Mouse (Mus musculus): ENCODE results near the gene Tie1. TPM values are rescaled to one million over a fixed set of nuclear protein-coding genes. Genes with fewer than 3 reads are reported as not detected.
A peak's percentile ranks its signal among the peaks of the same experiment; 100 is the strongest.

Gene Tie1
- polyA plus RNA-seq, 1 experiment from 2014 or later = 25.6 TPM

DNA sequence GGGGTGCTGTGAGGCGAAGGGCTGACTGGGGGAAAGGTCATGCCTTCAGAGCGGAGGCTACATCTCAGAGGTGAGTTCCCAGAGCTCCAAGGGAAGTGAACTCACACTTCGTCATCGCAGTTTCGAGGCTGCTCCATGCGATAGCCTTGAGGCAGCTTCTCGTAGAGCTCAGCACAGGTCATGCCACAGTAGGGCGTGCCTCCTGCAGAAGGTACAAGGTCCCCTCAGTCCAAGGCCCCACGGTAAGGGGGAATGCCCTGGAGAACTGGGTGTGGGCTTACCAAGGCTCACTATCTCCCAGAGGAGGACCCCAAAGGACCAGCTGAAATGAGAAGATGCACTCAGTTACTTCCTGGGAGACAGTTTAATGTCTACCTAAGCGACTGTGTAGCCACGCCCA is 17.2 kb downstream of the Tie1 start:
- Histone ChIP-seq H3K4me1 (no peaks in the 10 kb centered on the region), H3K9ac (no peak overlapping the region), H3K36me3 (no peaks in the 10 kb centered on the region), H3K27ac (replicated peaks) (no peak overlapping the region), H3K9me3 (replicated peaks) (no peaks in the 10 kb centered on the region), H3K4me2 (replicated peaks) (no peak overlapping the region), H3K27me3 (no peaks in the 10 kb centered on the region), H3K4me3 (replicated peaks) (no peak overlapping the region)
- 79% methylated on average over 11 of the region's 11 CpGs for WGBS
- ATAC-seq (ENCODE audit: insufficient number of reproducible peaks, low FRiP score, low TSS enrichment, low read depth) = no peak

DNA sequence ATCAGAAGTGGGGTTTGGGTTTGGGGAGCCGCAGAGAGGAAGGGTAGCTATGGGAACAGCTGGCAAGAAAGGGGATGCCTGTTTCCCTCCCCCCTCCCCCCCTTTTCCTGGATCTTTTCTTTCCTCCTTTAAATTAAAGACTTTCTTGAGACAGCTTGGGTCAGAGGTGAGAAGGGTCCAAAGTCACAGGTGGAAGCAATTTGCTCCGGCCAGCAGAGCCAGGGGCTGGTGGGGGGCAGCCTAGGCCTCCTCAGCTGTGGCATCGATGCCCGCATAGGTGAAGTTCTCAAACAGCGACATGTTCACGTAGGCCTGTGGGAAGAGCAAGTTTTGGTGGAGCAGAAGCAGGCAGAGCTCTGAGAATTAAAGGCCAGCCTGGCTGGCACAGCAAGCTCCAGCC is 18.6 kb downstream of the Tie1 start:
- H3K27ac ChIP-seq (replicated peaks) = no peak overlapping the region
- H3K4me3 ChIP-seq (replicated peaks) = no peak overlapping the region
- H3K9me3 ChIP-seq (replicated peaks) = no peaks in the 10 kb centered on the region
- H3K4me1 ChIP-seq = no peaks in the 10 kb centered on the region
- whole genome bisulfite sequencing = 39% methylated on average over 6 of the region's 6 CpGs
- no peaks in the 10 kb centered on the region for H3K27me3 ChIP-seq
- H3K36me3 ChIP-seq = no peaks in the 10 kb centered on the region
- H3K4me2 ChIP-seq (replicated peaks) = no peak overlapping the region
- H3K9ac ChIP-seq = no peak overlapping the region
- ATAC-seq (ENCODE audit: insufficient number of reproducible peaks, low FRiP score, low TSS enrichment, low read depth) = no peak

DNA sequence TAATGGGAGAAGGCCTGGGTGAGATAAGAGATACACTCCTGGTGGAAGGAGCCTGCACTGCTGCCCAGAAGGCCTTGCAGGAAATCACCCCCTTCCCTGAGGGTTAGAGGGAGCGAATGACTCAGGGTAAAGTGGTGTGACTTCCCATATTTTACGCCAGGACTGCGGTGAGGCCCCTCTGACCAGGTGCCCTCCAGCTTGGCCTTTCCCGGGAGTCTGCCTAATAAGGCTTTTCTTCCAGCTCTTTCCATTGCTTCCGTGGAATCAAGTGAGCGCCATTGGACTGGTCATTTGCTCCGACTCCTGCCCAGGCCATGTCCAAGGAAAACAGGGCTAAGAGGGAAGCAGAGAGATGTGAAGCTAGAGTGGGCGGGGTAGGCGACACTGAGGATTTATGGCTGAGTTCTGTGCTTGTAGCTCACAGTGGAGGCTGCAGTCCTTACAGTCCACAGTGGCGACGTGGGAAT is 24.1 kb downstream of the Tie1 start:
- Histone ChIP-seq H3K4me1 (no peaks in the 10 kb centered on the region), H3K36me3 (no peaks in the 10 kb centered on the region), H3K4me2 (replicated peaks) (no peak overlapping the region), H3K9me3 (replicated peaks) (no peaks in the 10 kb centered on the region), H3K27ac (replicated peaks) (no peak overlapping the region), H3K4me3 (replicated peaks) (no peak overlapping the region), H3K9ac (no peak overlapping the region), H3K27me3 (no peaks in the 10 kb centered on the region)
- no peak for ATAC-seq (ENCODE audit: insufficient number of reproducible peaks, low FRiP score, low TSS enrichment, low read depth)
- 46% methylated on average over 11 of the region's 11 CpGs for WGBS

DNA sequence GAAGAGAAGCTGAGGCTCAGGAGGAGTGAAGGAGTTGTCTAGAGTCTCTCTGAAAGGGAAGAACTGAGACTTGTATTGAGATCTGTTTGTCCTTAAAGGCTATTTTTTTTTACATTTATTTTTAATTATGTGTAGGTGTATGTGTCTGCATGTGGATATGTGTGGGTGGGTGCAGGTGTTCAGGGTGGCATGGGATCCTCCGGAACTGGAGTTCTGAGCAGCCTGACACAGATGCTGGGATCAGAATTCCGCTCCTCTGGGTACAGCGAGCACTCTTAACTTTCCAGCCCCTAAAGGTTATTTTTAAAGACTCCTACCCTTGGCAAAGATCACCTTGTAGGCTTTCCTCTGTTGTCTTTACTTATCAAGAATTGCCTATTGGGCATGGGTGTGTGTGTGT is 24.9 kb downstream of the Tie1 start:
- no peaks in the 10 kb centered on the region for H3K4me1 ChIP-seq
- H3K27ac ChIP-seq (replicated peaks) = no peak overlapping the region
- H3K4me2 ChIP-seq (replicated peaks) = no peak overlapping the region
- H3K9ac ChIP-seq = no peak overlapping the region
- ATAC-seq (ENCODE audit: insufficient number of reproducible peaks, low FRiP score, low TSS enrichment, low read depth) = no peak
- H3K4me3 ChIP-seq (replicated peaks) = no peak overlapping the region
- no peaks in the 10 kb centered on the region for H3K36me3 ChIP-seq
- no peaks in the 10 kb centered on the region for H3K27me3 ChIP-seq
- no peaks in the 10 kb centered on the region for H3K9me3 ChIP-seq (replicated peaks)
- WGBS = 82% methylated on average over 3 of the region's 3 CpGs

DNA sequence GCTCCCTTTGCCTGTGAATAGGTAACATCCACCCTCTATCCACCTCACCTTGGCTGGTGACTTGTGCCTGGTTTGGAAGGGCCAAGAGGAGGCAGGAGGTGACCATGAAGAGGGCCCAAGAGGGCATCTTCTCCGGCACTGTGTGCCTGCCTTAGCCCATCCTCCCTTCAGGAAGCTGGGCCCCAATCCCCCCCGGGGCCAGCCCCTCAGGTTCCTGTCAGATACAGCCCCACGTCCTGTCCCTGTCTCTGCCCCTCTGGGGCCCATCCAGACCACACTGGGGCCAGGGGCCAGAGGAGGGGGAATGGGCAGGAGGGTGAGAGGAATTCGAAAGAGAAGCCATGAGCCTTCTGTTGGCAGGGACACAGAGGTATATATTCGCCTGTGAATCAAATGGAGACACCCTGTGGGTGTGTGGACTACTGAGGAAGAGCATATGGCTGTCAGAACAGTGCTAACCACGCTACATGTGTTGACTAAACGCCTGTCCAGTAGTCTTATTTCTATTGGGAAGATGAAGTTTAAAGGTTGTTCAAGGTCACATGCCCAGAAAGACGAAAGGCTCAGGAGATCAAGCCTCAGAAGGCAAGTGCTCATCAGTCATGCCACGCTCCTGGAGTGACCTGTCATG is 32.4 kb downstream of the Tie1 start, which contains the start of gene Mpl:
Gene Mpl (minus strand): TSS at position 169 of the 631 bp plus-strand sequence.
- Histone ChIP-seq H3K4me1 (no peaks in the 10 kb centered on the region), H3K27ac (replicated peaks) (no peak within 1 kb of the TSS), H3K9me3 (replicated peaks) (no peaks in the 10 kb centered on the region), H3K4me3 (replicated peaks) (no peak within 1 kb of the TSS), H3K4me2 (replicated peaks) (no peak within 1 kb of the TSS), H3K9ac (no peak within 1 kb of the TSS), H3K36me3 (no peaks in the 10 kb centered on the region), H3K27me3 (no peaks in the 10 kb centered on the region)
- ATAC-seq (ENCODE audit: insufficient number of reproducible peaks, low FRiP score, low TSS enrichment, low read depth) = no peak; the same call in 1 of the 2 replicates
- WGBS = 69% methylated on average over 9 of the region's 9 CpGs

DNA sequence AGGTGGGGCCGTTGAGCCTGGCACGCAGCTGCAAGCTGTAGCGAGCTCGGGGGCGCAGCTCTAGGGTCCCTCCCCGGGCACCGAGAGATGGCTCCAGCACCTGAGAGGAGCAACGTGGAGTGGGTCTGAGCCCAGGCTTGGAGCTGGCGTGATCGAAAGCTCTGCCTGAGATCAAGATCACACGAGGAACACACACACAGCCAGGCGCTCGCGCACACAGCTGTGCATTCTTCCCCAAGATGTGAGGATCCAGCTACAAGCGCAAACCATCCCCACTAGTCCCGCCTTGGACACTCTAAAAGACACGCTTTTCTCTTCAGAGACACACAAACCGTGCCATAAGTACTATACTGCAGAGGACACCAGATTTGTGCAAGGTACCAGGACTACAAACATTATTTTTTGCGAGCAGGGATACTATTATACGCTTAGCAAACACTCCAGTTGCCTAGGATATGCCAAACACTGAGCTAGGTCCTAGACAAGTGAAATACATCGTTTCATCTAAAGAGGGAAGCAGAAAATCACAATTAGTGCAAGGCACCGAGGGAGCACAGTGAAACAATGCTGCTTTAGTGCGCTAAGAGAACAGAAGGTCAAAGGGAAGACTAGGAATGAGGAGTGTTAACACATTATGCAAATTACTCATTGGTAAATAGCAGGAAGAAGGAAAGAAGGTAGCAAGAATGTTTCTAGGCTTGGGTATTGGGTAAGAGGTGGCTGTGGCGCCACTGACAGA is 43.3 kb downstream of the Tie1 start:
- H3K27me3 ChIP-seq = no peaks in the 10 kb centered on the region
- H3K9me3 ChIP-seq (replicated peaks) = no peaks in the 10 kb centered on the region
- 18% methylated on average over 24 of the region's 24 CpGs for WGBS
- H3K27ac ChIP-seq (replicated peaks) = 0 out of 2 replicates have a peak overlapping the region, but pooled peaks have one; percentile 45
- 0 out of 2 replicates have a peak, but pooled peaks have one; percentile 13 for ATAC-seq (ENCODE audit: insufficient number of reproducible peaks, low FRiP score, low TSS enrichment, low read depth)
- no peaks in the 10 kb centered on the region for H3K36me3 ChIP-seq
- peaks cover 15% of the 10 kb centered on the region; the same call in 1 of the 2 replicates for H3K4me1 ChIP-seq
- H3K4me3 ChIP-seq (replicated peaks) = peak overlapping the region; percentile 43
- H3K9ac ChIP-seq = peak overlapping the region; percentile 26; the same call in 1 of the 2 replicates
- peak overlapping the region; percentile 75 for H3K4me2 ChIP-seq (replicated peaks)

DNA sequence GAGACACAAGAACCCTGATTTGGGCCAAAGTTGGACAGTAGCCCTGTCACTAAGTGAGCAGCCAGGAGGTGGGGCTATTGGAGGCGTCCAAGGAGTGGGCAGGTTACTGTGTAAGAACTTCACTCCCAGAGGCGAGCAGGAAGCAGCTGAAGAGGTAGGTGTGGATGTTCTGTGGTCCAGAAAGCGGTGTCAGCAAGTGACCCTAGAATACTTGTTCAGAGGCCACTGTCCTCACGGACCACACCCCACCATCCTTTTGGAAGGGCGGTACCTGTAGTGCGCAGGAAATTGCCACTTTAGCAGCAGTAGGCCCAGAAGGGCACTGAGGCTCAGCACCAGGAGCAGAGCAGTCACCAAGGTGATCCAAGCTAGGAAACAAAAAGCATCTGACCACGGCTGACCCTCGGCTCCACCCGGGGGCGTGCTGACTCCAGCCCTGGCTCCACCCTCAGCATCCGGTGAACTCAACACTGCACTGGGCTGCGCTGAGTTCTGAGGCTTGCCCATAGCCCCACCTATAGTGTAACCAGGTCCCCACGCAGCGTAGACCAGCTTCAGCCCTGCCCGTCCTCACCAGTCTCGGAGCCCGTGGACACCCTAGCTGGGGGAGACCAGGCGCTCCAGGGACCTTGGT is 44.0 kb downstream of the Tie1 start:
- Histone ChIP-seq H3K4me1 (peaks cover 15% of the 10 kb centered on the region; the same call in 1 of the 2 replicates), H3K4me3 (replicated peaks) (peak overlapping the region; percentile 43), H3K36me3 (no peaks in the 10 kb centered on the region), H3K27ac (replicated peaks) (0 out of 2 replicates have a peak overlapping the region, but pooled peaks have one; percentile 45), H3K9me3 (replicated peaks) (no peaks in the 10 kb centered on the region), H3K4me2 (replicated peaks) (peak overlapping the region; percentile 75), H3K27me3 (no peaks in the 10 kb centered on the region), H3K9ac (peak overlapping the region; percentile 26; the same call in 1 of the 2 replicates)
- peak; percentile 69 for ATAC-seq (ENCODE audit: insufficient number of reproducible peaks, low FRiP score, low TSS enrichment, low read depth)
- 17% methylated on average over 18 of the region's 18 CpGs for WGBS

DNA sequence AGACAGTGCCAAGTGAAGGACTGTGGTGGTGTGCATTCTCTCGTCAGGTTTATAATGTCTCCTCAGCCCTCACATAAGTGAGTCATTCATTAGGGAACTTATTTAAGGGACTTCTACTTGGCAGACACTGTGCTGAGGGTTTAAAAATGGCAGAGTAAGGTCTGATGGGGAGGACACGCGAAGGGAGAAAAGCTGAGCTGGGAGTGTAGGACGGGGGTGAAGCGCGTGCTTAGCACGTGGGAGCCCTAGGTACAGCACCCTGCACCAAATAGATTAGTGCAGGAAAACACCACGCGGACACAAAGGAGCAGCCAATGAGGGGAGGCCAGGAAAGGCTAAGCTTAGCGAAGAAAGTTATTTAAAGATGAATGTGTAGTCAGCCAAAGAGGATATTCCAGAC is 44.8 kb downstream of the Tie1 start:
- 77% methylated on average over 10 of the region's 10 CpGs for WGBS
- peaks cover 15% of the 10 kb centered on the region; the same call in 1 of the 2 replicates for H3K4me1 ChIP-seq

DNA sequence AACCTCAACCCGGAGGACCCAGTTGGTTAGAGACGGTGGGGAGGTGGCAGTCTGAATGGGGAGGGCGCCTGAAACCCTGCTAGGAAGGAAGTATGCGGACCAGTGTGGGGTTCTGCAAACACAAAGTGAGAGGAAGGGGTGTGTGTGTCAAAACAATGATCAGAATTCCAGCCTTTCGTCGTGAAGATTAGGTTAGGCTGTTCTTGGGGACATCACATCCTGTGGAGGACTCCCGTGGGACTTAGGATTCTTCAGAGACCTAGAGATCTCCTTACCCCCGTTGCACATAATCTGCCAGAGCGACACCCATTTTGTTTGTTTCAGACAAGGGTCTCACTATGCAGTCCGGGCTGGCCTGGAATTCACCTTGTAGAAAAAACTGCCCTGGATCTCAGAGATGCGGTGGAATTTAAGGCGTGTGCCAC is 52.0 kb downstream of the Tie1 start:
- H3K4me1 ChIP-seq = peaks cover 37% of the 10 kb centered on the region
- WGBS = 7% methylated on average over 12 of the region's 12 CpGs
- no peaks in the 10 kb centered on the region for H3K27me3 ChIP-seq
- H3K36me3 ChIP-seq = peaks cover 14% of the 10 kb centered on the region
- peak overlapping the region; percentile 94 for H3K27ac ChIP-seq (replicated peaks)
- ATAC-seq (ENCODE audit: insufficient number of reproducible peaks, low FRiP score, low TSS enrichment, low read depth) = no peak
- H3K9ac ChIP-seq = peak overlapping the region; percentile 24
- H3K4me3 ChIP-seq (replicated peaks) = peak overlapping the region; percentile 69
- H3K4me2 ChIP-seq (replicated peaks) = peak overlapping the region; percentile 98
- H3K9me3 ChIP-seq (replicated peaks) = no peaks in the 10 kb centered on the region

More for the DNA sequence above, 44.8 kb downstream of the Tie1 start:
- ATAC-seq (ENCODE audit: insufficient number of reproducible peaks, low FRiP score, low TSS enrichment, low read depth) = no peak
- Histone ChIP-seq H3K9ac (no peak overlapping the region), H3K9me3 (replicated peaks) (no peaks in the 10 kb centered on the region), H3K4me3 (replicated peaks) (no peak overlapping the region), H3K36me3 (no peaks in the 10 kb centered on the region), H3K27me3 (no peaks in the 10 kb centered on the region), H3K27ac (replicated peaks) (no peak overlapping the region), H3K4me2 (replicated peaks) (no peak overlapping the region)

DNA sequence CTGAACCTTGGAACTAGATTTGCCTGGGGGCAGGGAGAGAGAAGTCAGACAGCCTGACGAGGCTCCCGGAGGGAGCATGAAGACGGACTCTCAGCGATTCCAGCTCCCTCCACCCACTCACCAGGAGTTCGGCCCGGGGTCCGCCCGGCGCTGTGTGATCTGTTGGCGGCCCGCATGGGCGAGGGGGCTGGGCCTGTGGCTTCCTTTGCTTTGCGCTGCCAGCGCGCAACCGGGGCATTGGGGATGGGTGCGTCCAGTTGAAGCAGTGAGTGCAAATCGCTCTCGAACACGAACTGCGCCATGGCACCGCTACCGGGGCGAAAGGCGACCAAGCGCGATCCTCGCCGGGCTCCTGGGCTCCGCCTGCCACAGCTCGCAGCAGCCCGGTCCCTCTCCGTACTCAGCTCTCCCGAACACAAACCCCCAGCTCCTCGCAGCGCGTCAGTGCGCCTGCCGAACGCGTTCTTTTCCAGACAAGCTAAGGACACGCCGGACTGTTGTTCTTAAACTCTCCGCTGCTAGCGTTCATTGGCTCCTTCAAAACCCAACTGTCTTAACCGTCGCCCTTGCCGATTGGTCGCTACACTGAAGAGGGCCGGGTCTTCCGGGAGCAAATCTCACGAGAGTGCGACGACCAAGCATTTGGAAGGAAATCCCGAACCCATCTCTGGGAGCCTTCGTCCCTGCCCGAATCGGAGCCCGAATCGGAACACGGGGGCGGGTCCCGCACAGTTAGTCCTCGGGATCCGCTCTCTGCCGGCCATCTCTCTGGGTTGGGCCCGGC is 52.8 kb downstream of the Tie1 start, which contains the start of gene Cdc20:
Gene Cdc20 (minus strand): TSS at position 533 of the 784 bp plus-strand sequence.
- peak; percentile 94 for ATAC-seq (ENCODE audit: insufficient number of reproducible peaks, low FRiP score, low TSS enrichment, low read depth)
- H3K4me2 ChIP-seq (replicated peaks) = peak within 1 kb of the TSS; percentile 98
- H3K9me3 ChIP-seq (replicated peaks) = no peaks in the 10 kb centered on the region
- peaks cover 37% of the 10 kb centered on the region for H3K4me1 ChIP-seq
- peak within 1 kb of the TSS; percentile 69 for H3K4me3 ChIP-seq (replicated peaks)
- peak within 1 kb of the TSS; percentile 72 for H3K9ac ChIP-seq
- no peaks in the 10 kb centered on the region for H3K27me3 ChIP-seq
- under 1% methylated on average over 67 of the region's 67 CpGs for WGBS
- peaks cover 22% of the 10 kb centered on the region for H3K36me3 ChIP-seq
- peak within 1 kb of the TSS; percentile 94 for H3K27ac ChIP-seq (replicated peaks)

All from embryonic facial prominence, embryonic 15.5 days (tissue).